Mouse (Mus musculus) cerebellum, adult 2 months (tissue): ENCODE measurements around the gene Nrip3. TPM values are rescaled to one million over a fixed set of nuclear protein-coding genes. Genes with fewer than 3 reads are reported as not detected.

Experiments used
- DNase-seq, 2 experiments: peaks; one replicate each; pipeline ENCODE4 v3.0.0; 2021
- H3K27ac ChIP-seq: fragments of 200-500 bp; 2 replicates; pipeline ENCODE4 v1.5.1; 2012; ENCODE audit warnings: low read length, control low read depth, inconsistent platforms; ENCODE audit not compliant: insufficient read depth
- H3K27me3 ChIP-seq: fragments of 200-500 bp; 2 replicates; pipeline ENCODE4 v1.6.1; 2012; ENCODE audit warnings: inconsistent platforms, mild to moderate bottlenecking, low read length, moderate library complexity; ENCODE audit not compliant: control insufficient read depth, insufficient read depth
- H3K4me1 ChIP-seq: fragments of 200-500 bp; 2 replicates; pipeline ENCODE4 v1.6.1; 2011; ENCODE audit warnings: low read length; ENCODE audit not compliant: control insufficient read depth, insufficient read depth
- H3K4me3 ChIP-seq: fragments of 200-500 bp; replicated peaks from 2 replicates; pipeline ENCODE3; 2011; ENCODE audit warnings: mild to moderate bottlenecking, low read depth, low read length, control low read depth; ENCODE audit not compliant: insufficient read depth
- CTCF ChIP-seq: fragments of 200-500 bp; IDR thresholded peaks from 2 replicates; pipeline ENCODE4 v1.5.1; 2011; ENCODE audit warnings: low read depth, mild to moderate bottlenecking, control low read depth, low read length, moderate library complexity, borderline replicate concordance; ENCODE audit not compliant: insufficient read depth
- POLR2A ChIP-seq: fragments of 200-500 bp; IDR thresholded peaks from 2 replicates; pipeline ENCODE4 v1.6.1; 2011; ENCODE audit warnings: low read length, control low read depth, borderline replicate concordance; ENCODE audit not compliant: insufficient read depth
- whole genome bisulfite sequencing: fragments of 180-500 bp; shearing (Covaris S2); methylation state at CpG from one replicate; pipeline ENCODE4 v1.1.7; 2018; 5-methylcytosine and 5-hydroxymethylcytosine counted together
- polyA plus RNA-seq: library from polyadenylated mRNA; depleted of rRNA; stranded (reverse); fragments of >200 nt; gene quantifications from 2 replicates; pipeline ENCODE4 v1.2.3, GENCODE M21; 2012

The Nrip3 gene
- polyA plus RNA-seq, 1 experiment: 52.8 TPM

DNA sequence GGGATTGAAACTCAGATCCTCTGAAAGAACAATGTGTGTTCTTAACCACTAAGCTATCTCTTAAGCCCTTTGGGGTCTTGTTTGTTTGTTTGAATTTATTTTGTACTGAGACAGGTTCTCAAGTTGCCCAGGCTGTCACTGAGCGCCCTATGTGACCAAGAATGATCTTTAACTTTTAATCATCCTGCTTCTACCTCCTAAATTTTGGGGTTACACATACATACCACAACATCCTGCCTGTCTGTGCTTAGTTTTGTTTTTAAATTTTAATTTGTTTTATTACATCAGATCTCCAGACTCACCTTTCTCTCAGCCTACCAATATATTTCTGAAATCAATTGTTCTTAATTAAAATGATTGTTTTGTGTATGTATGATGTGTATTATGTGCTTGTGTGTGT lies 40.8 kb downstream of the Nrip3 start:
- no peaks in the 10 kb centered on the region for H3K27me3 ChIP-seq
- H3K27ac ChIP-seq: no peak overlapping the region
- no peaks in the 10 kb centered on the region for H3K4me1 ChIP-seq
- 100% methylated on average over 1 of the region's 1 CpGs for WGBS
- no peak for DNase-seq
- TF ChIP-seq CTCF: no peak
- no peak for TF ChIP-seq POLR2A
- H3K4me3 ChIP-seq: no peak overlapping the region

- H3K27me3 ChIP-seq: no peaks in the 10 kb centered on the region
- no peaks in the 10 kb centered on the region for H3K4me1 ChIP-seq
- no peak overlapping the region for H3K4me3 ChIP-seq
- DNase-seq: no peak
- H3K27ac ChIP-seq: no peak overlapping the region
- WGBS: 96% methylated on average over 5 of the region's 5 CpGs
- no peak for TF ChIP-seq POLR2A
- no peak for TF ChIP-seq CTCF
Observed at GRCm38 (mm10) chr7:109739822-109740370, 41.9 kb downstream of the Nrip3 start.

DNA sequence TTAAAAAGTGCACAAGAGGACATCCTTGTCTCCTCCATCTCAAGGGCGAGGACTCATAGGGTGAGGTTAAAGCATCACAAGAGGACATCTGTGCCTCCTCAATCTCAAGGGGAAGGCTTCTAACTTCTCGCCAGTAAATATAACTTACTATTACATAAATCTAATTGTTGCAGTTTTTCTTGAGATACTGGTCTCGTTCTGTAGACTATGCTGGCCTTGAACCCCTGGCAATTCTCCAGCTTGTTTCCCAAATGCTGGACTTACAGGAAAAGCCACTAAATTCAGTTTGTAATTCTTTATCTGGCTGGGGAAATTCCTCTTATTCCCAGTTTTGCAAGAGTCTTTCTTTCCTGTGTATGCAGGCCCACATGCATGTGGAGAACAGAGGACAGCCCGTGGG lies 47.0 kb downstream of the Nrip3 start:
- 89% methylated on average over 4 of the region's 4 CpGs for WGBS
- no peak for DNase-seq

GRCm38 (mm10) chr7:109731626-109732025 lies 50.2 kb downstream of the Nrip3 start, which contains the start of gene Ascl3:
Ascl3 (minus strand) TSS chr7:109731726.
- H3K27ac ChIP-seq: no peak within 1 kb of the TSS
- no peaks in the 10 kb centered on the region for H3K4me1 ChIP-seq
- 94% methylated on average over 5 of the region's 5 CpGs for WGBS
- TF ChIP-seq CTCF: no peak
- no peak for TF ChIP-seq POLR2A
- no peaks in the 10 kb centered on the region for H3K27me3 ChIP-seq
- no peak for DNase-seq
- H3K4me3 ChIP-seq: no peak within 1 kb of the TSS

More for the DNA sequence above, 47.0 kb downstream of the Nrip3 start:
- Histone ChIP-seq H3K27ac (no peak overlapping the region), H3K4me3 (no peak overlapping the region), H3K27me3 (no peaks in the 10 kb centered on the region), H3K4me1 (no peaks in the 10 kb centered on the region)
- no peak for TF ChIP-seq POLR2A
- TF ChIP-seq CTCF: no peak

DNA sequence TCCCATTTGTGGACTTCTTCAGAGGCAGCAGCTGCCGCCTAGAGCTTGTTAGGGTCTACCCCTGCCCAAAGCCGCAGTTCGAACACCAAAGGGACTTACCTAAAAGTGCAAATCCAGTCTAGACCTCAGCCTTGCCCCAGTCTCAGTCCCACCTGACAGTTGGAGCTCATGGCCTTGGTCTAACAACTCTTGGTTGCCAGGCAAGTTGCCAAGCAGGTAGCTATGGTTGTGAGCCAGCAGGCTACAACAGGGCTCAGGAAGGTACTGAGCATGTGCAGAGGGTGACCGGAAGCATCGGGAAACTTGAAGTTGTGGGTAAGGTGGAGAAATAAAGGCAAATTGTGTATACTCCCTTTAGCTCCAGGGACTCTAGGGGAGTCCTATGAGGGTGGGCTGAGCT lies 58.1 kb downstream of the Nrip3 start, which contains the start of gene BC051019:
BC051019 (minus strand) TSS at position 154 of the 400 bp plus-strand sequence.
- H3K27me3 ChIP-seq: no peaks in the 10 kb centered on the region
- H3K4me1 ChIP-seq: no peaks in the 10 kb centered on the region
- no peak within 1 kb of the TSS for H3K27ac ChIP-seq
- no peak for DNase-seq
- 94% methylated on average over 5 of the region's 5 CpGs for WGBS
- no peak within 1 kb of the TSS for H3K4me3 ChIP-seq
- TF ChIP-seq CTCF: no peak
- TF ChIP-seq POLR2A: no peak

DNA sequence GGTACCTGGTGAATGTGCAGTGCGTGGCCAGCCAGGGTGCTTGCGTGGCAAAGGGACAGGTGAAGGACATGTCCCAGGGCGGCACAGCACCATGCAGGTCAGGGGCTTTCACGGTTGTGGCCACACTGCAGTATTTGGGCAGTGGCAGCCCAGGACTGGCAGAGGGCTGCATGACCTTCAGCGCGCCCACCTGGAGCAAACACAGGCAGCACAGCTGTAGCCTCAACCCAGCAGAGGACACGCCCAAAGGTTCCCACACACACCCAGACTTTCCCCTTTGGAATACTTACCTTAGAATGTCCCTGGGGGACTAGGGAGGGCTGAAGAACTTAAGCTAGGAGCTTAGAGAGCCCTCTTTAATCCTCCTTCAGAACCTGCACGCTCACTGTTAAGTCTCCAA lies 58.7 kb downstream of the Nrip3 start:
- H3K27ac ChIP-seq: no peak overlapping the region
- H3K4me1 ChIP-seq: no peaks in the 10 kb centered on the region
- no peaks in the 10 kb centered on the region for H3K27me3 ChIP-seq
- 94% methylated on average over 8 of the region's 8 CpGs for WGBS
- TF ChIP-seq POLR2A: no peak
- no peak for TF ChIP-seq CTCF
- no peak overlapping the region for H3K4me3 ChIP-seq
- DNase-seq: no peak

GRCm38 (mm10) chr7:109722618-109723017 lies 59.2 kb downstream of the Nrip3 start:
- no peak overlapping the region for H3K27ac ChIP-seq
- DNase-seq: no peak
- no peaks in the 10 kb centered on the region for H3K4me1 ChIP-seq
- no peak overlapping the region for H3K4me3 ChIP-seq
- H3K27me3 ChIP-seq: no peaks in the 10 kb centered on the region
- over 99% methylated on average over 2 of the region's 2 CpGs for WGBS
- TF ChIP-seq POLR2A (no peak), CTCF (no peak)

- WGBS: 51% methylated on average over 9 of the region's 9 CpGs
- Histone ChIP-seq H3K27me3 (no peaks in the 10 kb centered on the region), H3K4me1 (no peaks in the 10 kb centered on the region), H3K27ac (no peak overlapping the region), H3K4me3 (no peak overlapping the region)
- TF ChIP-seq CTCF (no peak; the same call in 1 of the 2 replicates), POLR2A (no peak)
- DNase-seq: peak in 1 of 2 experiments; percentile 29
Observed at GRCm38 (mm10) chr7:109719286-109719685, 62.5 kb downstream of the Nrip3 start.
